Mouse (Mus musculus): ENCODE results near the gene Stap2. TPM values are rescaled to one million over a fixed set of nuclear protein-coding genes. Genes with fewer than 3 reads are reported as not detected.
A peak's percentile ranks its signal among the peaks of the same experiment; 100 is the strongest.

Gene Stap2
- total RNA-seq (2021), result 1 to 10 TPM; 2.5 to 3.1 TPM
- long read RNA-seq, experiment 1, partial matches to known transcripts, result 0 of 1 reads
- long read RNA-seq, experiment 1, other reads (novel, unspliced or antisense), result 0 of 1 reads
- long read RNA-seq, experiment 2, partial matches to known transcripts, result 0 of 1 reads
- long read RNA-seq, experiment 2, other reads (novel, unspliced or antisense), result 1 of 1 reads

DNA sequence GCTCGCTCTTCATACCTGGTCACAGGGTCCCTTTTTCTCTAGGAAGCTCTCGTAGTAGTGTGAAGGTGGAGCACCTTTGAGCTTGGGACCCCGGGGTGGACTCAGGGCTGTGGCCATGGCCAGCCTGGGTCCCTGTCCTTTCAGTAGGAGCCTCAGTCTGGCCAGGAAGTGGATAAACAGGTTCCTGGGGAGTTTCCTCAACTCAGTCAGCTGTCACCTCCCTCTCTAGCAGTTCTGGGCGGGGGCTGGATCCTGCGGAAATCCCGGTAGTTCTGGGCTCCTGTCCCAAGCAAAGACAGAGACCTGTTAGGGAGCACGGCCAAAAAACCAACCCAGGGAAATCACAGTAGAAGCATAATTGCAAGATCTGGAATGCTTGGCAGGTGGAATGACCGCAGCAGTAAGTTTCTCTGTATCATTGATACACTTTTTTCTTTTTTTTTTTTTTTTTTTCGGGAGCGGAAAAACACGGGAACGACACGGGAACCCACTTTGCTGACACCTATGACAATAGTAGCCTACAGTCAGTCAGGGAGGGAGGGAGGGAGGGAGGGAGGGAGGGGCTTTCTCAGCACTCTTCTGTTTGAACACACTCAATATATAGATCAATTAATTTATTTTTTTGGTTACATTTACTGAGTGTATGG, at the start of gene Stap2, which contains the start of gene Mpnd:
TSS of gene Stap2 (minus strand) at position 170 of the 647 bp plus-strand sequence.
TSS of gene Mpnd (plus strand) at position 297 of the 647 bp plus-strand sequence.
- DNase-seq (ENCODE audit: extremely low spot score in 1 of 2, low spot score in 2 of 2), result no peak
- TF ChIP-seq CTCF (IDR thresholded peaks at IDR 0.05), result no peak
- Histone ChIP-seq H3K4me3 (0 out of 2 replicates have a peak within 1 kb of the TSS, but pooled peaks have one; percentile 33), H3K27ac (no peak within 1 kb of the TSS)
- intact Hi-C loops (cut with DNase I), result no loop called here

DNA sequence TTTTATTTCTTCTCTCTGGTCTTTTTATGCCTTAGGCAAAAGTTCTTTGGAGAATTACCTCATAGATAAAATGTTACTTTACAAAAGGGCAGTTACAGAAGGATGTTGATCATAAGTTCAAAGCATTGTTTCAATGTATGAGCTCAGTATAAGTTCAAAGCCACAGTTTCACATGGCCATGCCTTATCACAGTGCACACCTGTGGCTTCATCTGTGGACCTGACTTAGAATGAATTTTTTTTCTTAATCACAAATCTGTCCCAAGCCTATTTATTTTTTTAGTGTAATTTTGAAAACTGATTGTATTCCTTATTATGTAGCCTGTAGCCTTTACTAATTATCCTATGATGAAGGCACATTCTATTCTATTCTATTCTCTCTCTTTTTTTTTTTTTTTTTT, 49.6 kb upstream of the Stap2 start:
- DNase-seq (ENCODE audit: extremely low spot score in 1 of 2, low spot score in 2 of 2), result no peak
- Histone ChIP-seq H3K4me3 (no peak overlapping the region), H3K27ac (no peak overlapping the region)
- intact Hi-C loops (cut with DNase I), result no loop called here
- TF ChIP-seq CTCF (IDR thresholded peaks at IDR 0.05), result no peak

DNA sequence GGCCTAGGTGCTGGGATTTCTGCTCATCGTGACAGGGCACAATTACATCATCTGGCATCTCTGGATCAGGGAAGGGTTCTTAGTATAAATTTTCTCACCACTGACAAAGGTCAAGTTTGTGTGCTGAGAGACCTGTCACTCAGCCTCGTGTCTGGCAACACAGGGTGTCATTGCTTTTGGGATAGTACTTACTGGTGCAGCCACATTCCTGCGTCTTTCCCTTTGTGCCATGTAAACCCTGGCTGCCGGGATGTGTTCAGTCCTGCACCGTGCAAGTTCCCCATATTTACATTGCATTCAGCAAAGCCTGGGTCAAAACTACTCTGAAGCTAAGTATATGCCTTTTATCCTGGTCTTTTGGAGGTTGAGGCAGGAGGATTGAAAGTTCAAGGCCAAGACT, 46.0 kb upstream of the Stap2 start:
- intact Hi-C loops (cut with DNase I), result no loop called here
- H3K27ac ChIP-seq, result no peak overlapping the region
- no peak for DNase-seq (ENCODE audit: extremely low spot score in 1 of 2, low spot score in 2 of 2)
- no peak for TF ChIP-seq CTCF (IDR thresholded peaks at IDR 0.05)
- no peak overlapping the region for H3K4me3 ChIP-seq

DNA sequence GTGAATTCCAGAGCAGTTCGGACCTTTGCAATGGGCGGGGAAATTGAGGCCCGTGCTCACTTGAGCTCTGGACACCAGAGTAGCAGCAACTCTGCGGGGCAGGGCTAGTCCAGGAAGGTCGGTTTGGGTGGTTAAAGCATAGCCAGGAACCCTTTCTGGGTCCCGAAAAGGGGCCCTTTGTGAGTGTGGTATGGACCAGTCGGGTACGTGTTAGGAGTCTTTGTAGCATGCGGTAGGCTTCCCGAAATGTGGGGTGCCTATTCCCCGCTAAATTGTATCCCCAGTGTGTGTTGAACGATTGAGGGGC, 35.4 kb upstream of the Stap2 start:
- peak in 1 of 2 experiments; percentile 9 for DNase-seq (ENCODE audit: extremely low spot score in 1 of 2, low spot score in 2 of 2)
- H3K27ac ChIP-seq, result no peak overlapping the region
- H3K4me3 ChIP-seq, result peak overlapping the region; percentile 78
- no peak for TF ChIP-seq CTCF (IDR thresholded peaks at IDR 0.05)
- intact Hi-C loops (cut with DNase I), result no loop called here

DNA sequence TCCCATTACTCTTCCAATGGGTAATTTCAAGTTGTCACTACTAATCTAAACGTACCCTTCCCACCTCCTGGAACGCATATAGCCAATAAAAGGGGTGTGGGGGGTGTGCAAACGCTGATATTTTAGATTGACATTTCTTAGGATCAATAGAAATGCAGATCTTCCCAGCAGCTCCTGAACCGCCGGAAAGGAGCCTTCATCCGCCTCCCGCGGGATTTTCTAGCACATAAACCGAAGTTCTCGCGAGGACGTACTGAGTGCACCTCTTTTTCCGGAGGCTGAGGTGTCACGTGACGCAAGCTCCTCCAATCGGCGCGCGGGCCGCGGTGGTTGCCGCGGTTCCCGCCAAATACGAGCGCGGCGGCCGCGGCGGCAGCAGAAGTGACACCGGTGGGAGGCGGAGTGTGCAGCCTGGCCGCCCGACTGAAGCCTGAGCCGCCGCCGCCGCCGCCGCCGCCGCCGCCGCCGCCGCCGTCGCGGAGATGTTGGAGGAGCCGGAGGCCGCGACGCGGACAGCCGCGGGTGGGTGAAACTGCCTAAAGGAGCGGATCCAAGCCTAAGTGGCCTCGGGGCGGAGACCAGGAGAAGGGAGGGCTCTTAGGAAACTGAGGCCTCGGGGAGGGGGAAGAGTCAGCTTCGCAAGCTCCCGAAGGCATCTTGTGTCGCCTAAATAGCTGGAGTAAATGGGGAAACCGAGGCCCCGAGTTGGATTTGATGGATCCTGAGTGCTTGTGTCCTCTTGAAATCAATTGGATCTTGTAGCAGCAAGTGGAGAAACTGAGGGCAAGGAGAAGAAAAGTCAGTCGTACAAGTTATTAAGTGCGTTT, 34.9 kb upstream of the Stap2 start, which contains the start of gene Chaf1a:
TSS of gene Chaf1a (plus strand) at position 410 of the 827 bp plus-strand sequence.
- H3K27ac ChIP-seq, result peak within 1 kb of the TSS; percentile 40; the same call in 1 of the 2 replicates
- intact Hi-C loops (cut with DNase I), result no loop called here

DNA sequence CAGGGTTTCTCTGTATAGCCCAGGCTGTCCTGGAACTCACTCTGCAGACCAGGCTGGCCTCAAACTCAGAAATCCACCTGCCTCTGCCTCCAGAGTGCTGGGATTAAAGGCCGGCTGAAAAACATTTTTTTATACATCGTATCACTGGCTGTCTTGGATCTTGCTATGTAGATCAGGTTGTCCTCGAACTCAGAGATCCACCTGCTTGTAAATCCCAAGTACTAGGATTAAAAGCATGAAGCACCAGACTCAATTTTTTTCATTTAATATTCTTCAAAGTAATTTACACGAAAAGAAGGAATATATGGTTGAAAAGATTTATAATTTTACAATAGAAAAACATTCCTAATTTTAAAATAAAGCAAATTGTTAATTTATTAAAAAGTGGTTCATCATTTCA, 34.0 kb upstream of the Stap2 start:
- H3K4me3 ChIP-seq, result no peak overlapping the region; the same call in 1 of the 2 replicates
- DNase-seq (ENCODE audit: extremely low spot score in 1 of 2, low spot score in 2 of 2), result no peak
- no peak for TF ChIP-seq CTCF (IDR thresholded peaks at IDR 0.05)
- intact Hi-C loops (cut with DNase I), result no loop called here
- H3K27ac ChIP-seq, result no peak overlapping the region

More for the DNA sequence above, 34.9 kb upstream of the Stap2 start, which contains the start of gene Chaf1a:
- H3K4me3 ChIP-seq, result peak within 1 kb of the TSS; percentile 78
- DNase-seq (ENCODE audit: extremely low spot score in 1 of 2, low spot score in 2 of 2), result peak; percentile 94 to 97
- TF ChIP-seq CTCF (IDR thresholded peaks at IDR 0.05), result no peak

DNA sequence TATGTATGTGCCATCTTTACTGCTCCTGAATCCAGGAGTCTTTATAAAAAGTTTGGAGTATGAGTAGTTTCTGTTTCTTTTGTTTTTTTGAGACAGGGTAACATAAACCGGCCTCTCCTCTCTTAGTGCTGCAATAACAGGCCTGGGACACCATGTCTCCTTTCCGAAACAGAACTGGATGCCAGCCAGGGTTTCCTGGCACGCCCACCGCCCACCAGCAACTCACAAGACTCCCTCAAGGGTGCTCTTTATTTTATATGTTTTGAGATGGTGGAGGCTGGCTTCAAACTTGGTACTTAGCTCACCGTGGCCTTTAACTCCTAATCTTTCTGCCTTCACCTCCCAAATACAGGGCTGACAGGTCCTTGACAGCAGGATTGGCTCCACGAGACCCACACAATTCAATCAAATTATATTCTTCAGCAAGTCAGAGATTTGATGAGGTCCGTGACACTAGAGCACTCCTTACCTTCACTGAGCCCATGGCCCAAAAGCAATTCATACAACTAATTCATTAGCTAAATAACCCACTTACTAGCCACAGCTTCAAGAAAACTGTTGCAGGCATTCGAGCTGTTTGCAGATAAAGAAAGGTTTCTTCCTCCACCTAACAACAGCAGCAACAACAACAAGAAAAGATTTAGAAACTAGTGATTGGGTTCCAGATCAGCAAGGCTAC, 33.3 kb upstream of the Stap2 start:
- intact Hi-C loops (cut with DNase I), result no loop called here
- DNase-seq (ENCODE audit: extremely low spot score in 1 of 2, low spot score in 2 of 2), result peak in 1 of 2 experiments; percentile 9
- no peak for TF ChIP-seq CTCF (IDR thresholded peaks at IDR 0.05)
- no peak overlapping the region for H3K4me3 ChIP-seq
- H3K27ac ChIP-seq, result no peak overlapping the region

DNA sequence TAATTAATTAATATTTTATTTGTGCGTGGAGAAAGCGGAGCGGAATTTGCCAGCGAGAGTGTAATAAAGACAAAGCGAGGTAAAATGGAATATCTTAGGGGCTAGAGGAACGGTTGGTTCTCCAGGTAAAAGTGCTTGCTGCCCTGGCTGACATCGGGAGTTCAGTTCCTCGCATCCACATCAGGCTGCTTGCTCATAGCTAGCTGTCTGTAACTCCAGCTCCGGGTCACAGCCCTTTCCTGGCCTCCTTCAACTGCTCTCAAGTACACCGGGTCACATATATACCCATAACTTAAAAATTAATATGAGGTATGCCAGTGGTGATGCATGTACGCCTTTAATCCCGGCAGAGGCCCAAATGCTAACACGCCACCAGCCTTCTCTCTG, 31.5 kb upstream of the Stap2 start:
- Histone ChIP-seq H3K27ac (peak overlapping the region; percentile 60), H3K4me3 (peak overlapping the region; percentile 35)
- DNase-seq (ENCODE audit: extremely low spot score in 1 of 2, low spot score in 2 of 2), result no peak
- no peak for TF ChIP-seq CTCF (IDR thresholded peaks at IDR 0.05)
- intact Hi-C loops (cut with DNase I), result loop anchor here (2.0 kb wide), 1 partner anchor 38 kb away; the partner anchor contains the start of gene Ubxn6

DNA sequence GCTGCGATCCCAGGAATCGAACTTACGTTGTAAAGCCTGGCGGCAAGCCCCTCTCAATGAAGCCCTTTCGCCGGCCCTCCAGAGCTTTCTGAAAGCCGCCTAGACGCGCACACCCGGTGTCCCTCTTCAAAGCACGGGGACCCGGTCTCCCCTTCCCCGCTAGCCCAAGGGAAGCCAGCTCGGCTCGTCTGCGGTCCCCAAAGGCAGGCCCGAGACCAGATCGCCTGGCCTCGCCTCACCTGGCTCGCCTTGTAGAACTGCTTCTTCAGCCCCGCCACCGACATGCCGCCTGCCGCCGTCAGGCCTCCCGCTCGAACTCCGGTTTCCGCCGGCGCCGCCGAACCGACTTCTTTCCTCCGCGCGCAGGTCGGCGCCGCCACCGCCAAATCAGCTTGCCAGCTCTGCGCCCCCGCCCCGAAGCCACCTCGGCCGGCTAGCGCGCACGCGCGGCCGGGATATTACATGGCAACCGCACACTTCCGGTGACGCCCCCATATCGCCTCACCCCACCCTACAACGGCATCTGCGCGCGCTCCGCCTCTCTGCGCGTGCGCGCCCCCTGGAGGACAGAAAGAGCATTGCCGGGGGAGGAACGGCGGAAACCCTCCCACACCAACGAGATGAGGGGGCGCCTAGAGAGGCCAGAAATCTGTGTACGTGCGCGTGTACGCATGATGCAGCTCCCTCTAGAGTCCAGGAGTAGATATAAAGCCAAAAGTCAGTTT, 31.0 kb upstream of the Stap2 start, which contains the start of gene Sh3gl1:
TSS of gene Sh3gl1 (minus strand) at position 460 of the 725 bp plus-strand sequence.
- TF ChIP-seq CTCF (IDR thresholded peaks at IDR 0.05), result peak; percentile 100
- Histone ChIP-seq H3K27ac (peak within 1 kb of the TSS; percentile 98), H3K4me3 (peak within 1 kb of the TSS; percentile 92)
- intact Hi-C loops (cut with DNase I), result loop anchor here (2.0 kb wide), 1 partner anchor 38 kb away; the partner anchor contains the start of gene Ubxn6
- DNase-seq (ENCODE audit: extremely low spot score in 1 of 2, low spot score in 2 of 2), result peak; percentile 100

DNA sequence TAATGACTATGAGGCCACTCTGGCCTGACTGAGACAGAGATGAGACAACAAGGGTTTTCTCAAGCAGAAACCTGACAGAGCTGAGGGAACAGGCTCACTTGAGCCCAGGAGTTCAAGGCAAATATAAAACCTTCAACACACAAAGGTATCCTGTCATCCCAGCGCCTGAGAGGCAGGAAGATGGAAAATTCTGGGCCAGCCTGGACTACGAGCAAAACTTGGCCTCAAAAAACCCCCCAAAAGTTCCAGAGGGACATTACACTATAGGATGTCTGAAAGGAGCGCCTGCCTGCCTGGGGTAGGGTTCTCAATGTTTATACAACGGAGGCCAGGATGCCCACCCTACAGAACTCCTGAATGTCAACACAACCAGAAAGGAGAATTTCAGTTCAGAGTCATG, 29.8 kb upstream of the Stap2 start:
- intact Hi-C loops (cut with DNase I), result no loop called here
- peak overlapping the region; percentile 92 for H3K4me3 ChIP-seq
- no peak for TF ChIP-seq CTCF (IDR thresholded peaks at IDR 0.05)
- H3K27ac ChIP-seq, result no peak overlapping the region
- no peak for DNase-seq (ENCODE audit: extremely low spot score in 1 of 2, low spot score in 2 of 2)

DNA sequence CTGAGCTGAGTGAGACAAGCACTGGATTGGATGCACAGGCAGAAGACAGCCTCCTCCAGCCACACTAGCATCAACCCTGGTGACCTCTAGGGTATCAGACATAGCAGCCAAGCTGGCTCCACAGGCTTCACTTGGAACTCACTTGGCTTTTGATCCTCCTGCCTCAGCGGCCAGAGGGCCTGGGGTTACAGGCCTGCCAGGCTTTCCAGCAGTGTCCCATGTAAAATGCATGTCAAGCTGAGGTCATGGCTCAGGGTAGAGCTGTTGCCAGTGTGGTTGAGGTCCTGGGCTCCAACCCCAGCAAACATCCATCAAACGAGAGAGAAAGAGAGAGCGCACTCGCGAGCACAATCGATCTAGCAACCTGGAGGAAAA, 29.3 kb upstream of the Stap2 start:
- H3K4me3 ChIP-seq, result no peak overlapping the region
- no peak for DNase-seq (ENCODE audit: extremely low spot score in 1 of 2, low spot score in 2 of 2)
- no peak overlapping the region for H3K27ac ChIP-seq
- TF ChIP-seq CTCF (IDR thresholded peaks at IDR 0.05), result no peak
- intact Hi-C loops (cut with DNase I), result no loop called here
